Mouse (Mus musculus) MN1 (cell line): ENCODE measurements around the gene Pakap.

Experiments used
- DNase-seq: peaks from one replicate; pipeline ENCODE4 v3.0.0-alpha.2; 2016; ENCODE audit warnings: low spot score

Gene Pakap

GRCm38 (mm10) chr4:57574646-57575045, 6.7 kb downstream of the Pakap start:
- no peak for DNase-seq

- no peak for DNase-seq
Observed at GRCm38 (mm10) chr4:57575686-57576085, 7.7 kb downstream of the Pakap start.

GRCm38 (mm10) chr4:57576095-57576494, 8.1 kb downstream of the Pakap start:
- DNase-seq, result no peak

GRCm38 (mm10) chr4:57579683-57580082, 11.7 kb downstream of the Pakap start:
- no peak for DNase-seq

- DNase-seq, result no peak
Observed at GRCm38 (mm10) chr4:57585281-57585800, 17.4 kb downstream of the Pakap start.

- DNase-seq, result no peak
Observed at GRCm38 (mm10) chr4:57586933-57587658, 19.1 kb downstream of the Pakap start.

GRCm38 (mm10) chr4:57588356-57588755, 20.4 kb downstream of the Pakap start:
- no peak for DNase-seq

GRCm38 (mm10) chr4:57592751-57593150, 24.8 kb downstream of the Pakap start:
- no peak for DNase-seq

- no peak for DNase-seq
Observed at GRCm38 (mm10) chr4:57599946-57600345, 32.0 kb downstream of the Pakap start.

- no peak for DNase-seq
Observed at GRCm38 (mm10) chr4:57600685-57601457, 32.9 kb downstream of the Pakap start.

- DNase-seq, result no peak
Observed at GRCm38 (mm10) chr4:57601458-57601835, 33.5 kb downstream of the Pakap start.

GRCm38 (mm10) chr4:57601903-57602617, 34.1 kb downstream of the Pakap start:
- DNase-seq, result no peak

- no peak for DNase-seq
Observed at GRCm38 (mm10) chr4:57606258-57606657, 38.3 kb downstream of the Pakap start.

- DNase-seq, result peak; percentile 6
Observed at GRCm38 (mm10) chr4:57607247-57607942, 39.4 kb downstream of the Pakap start.

- no peak for DNase-seq
Observed at GRCm38 (mm10) chr4:57611303-57612077, 43.5 kb downstream of the Pakap start.

- DNase-seq, result no peak
Observed at GRCm38 (mm10) chr4:57612716-57613115, 44.7 kb downstream of the Pakap start.

GRCm38 (mm10) chr4:57614686-57615085, 46.7 kb downstream of the Pakap start:
- no peak for DNase-seq

GRCm38 (mm10) chr4:57618743-57619142, 50.8 kb downstream of the Pakap start:
- no peak for DNase-seq

GRCm38 (mm10) chr4:57622816-57623215, 54.8 kb downstream of the Pakap start:
- DNase-seq, result no peak

GRCm38 (mm10) chr4:57624819-57625218, 56.8 kb downstream of the Pakap start:
- no peak for DNase-seq

GRCm38 (mm10) chr4:57625306-57625705, 57.3 kb downstream of the Pakap start:
- DNase-seq, result no peak
